Mouse (Mus musculus): ENCODE data around the gene Rreb1. TPM values are rescaled to one million over a fixed set of nuclear protein-coding genes. Genes with fewer than 3 reads are reported as not detected.

Rreb1 gene
- polyA plus RNA-seq, 1 experiment from 2014 or later = 21.2 TPM

DNA sequence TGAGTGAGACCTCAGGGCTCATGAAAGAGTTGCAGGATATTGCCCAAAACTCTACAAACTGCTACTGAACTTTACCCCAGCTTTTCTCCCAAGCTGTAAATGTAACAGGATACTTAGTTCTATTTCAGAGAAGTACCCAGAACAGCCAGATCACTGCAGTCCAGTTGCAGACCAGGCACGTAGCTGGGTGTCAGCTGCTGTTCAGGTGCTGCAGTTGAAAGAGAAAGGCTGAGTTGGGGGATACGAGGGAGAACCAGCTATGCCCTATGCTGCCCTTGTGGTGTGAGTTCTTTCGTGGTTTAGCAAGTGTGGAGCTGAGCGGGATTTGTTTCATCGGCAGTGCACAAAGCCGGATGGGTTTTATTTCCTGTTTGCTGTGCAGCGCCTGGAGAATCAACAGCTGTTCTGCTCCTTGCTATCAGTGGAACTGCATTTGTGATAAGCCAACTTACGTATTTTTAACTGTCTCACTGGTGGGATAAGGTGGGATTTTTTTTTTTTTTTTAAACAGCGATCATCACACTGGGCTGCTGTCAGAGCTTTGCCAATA, 102.5 kb downstream of the Rreb1 start:
- no peak overlapping the region for H3K4me2 ChIP-seq (replicated peaks; ENCODE audit: low read depth, low read length)
- ATAC-seq (ENCODE audit: insufficient number of reproducible peaks, insufficient read depth, low FRiP score, low read depth) = no peak
- no peaks in the 10 kb centered on the region for H3K27me3 ChIP-seq (ENCODE audit: control insufficient read depth, insufficient read depth, low read length)
- H3K9me3 ChIP-seq (ENCODE audit: control insufficient read depth, low read depth, low read length) = no peaks in the 10 kb centered on the region
- no peak overlapping the region for H3K4me3 ChIP-seq (ENCODE audit: low read depth, low read length)
- H3K27ac ChIP-seq (ENCODE audit: low read length) = peak overlapping the region; percentile 79
- H3K36me3 ChIP-seq (ENCODE audit: control insufficient read depth, insufficient read depth, low read length) = no peaks in the 10 kb centered on the region
- WGBS = 36% methylated on average over 9 of the region's 9 CpGs
- H3K4me1 ChIP-seq (ENCODE audit: control insufficient read depth, insufficient read depth, low read length) = peaks cover 51% of the 10 kb centered on the region
- no peak overlapping the region for H3K9ac ChIP-seq (replicated peaks; ENCODE audit: low read depth, low read length)

DNA sequence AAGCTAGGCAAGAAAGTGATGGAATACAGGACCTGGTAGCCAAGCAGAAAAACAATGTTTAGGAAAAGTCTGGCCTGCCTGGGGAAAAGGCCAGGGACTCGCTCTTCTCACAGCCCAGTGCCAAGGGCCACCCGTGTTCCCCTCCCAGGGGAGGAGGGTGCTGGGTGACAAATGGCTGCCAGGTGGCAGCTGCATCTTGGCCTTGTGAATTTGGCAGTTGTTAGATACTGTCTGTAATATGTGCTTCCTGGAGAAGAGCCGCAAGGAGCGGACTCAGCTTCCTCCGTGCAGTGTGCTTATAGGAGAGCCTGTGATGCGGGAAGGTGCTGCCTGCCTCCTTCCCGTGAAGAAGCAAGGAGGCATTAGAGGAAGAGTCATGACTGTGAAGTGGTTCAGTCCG, 104.3 kb downstream of the Rreb1 start:
- H3K4me3 ChIP-seq (ENCODE audit: low read depth, low read length) = no peak overlapping the region
- H3K9me3 ChIP-seq (ENCODE audit: control insufficient read depth, low read depth, low read length) = no peaks in the 10 kb centered on the region
- H3K4me2 ChIP-seq (replicated peaks; ENCODE audit: low read depth, low read length) = 0 out of 2 replicates have a peak overlapping the region, but pooled peaks have one; percentile 7
- H3K4me1 ChIP-seq (ENCODE audit: control insufficient read depth, insufficient read depth, low read length) = peaks cover 44% of the 10 kb centered on the region
- H3K27me3 ChIP-seq (ENCODE audit: control insufficient read depth, insufficient read depth, low read length) = no peaks in the 10 kb centered on the region
- H3K9ac ChIP-seq (replicated peaks; ENCODE audit: low read depth, low read length) = no peak overlapping the region
- no peak for ATAC-seq (ENCODE audit: insufficient number of reproducible peaks, insufficient read depth, low FRiP score, low read depth)
- 59% methylated on average over 8 of the region's 8 CpGs for WGBS
- H3K36me3 ChIP-seq (ENCODE audit: control insufficient read depth, insufficient read depth, low read length) = no peaks in the 10 kb centered on the region
- peak overlapping the region; percentile 44; the same call in 1 of the 2 replicates for H3K27ac ChIP-seq (ENCODE audit: low read length)

DNA sequence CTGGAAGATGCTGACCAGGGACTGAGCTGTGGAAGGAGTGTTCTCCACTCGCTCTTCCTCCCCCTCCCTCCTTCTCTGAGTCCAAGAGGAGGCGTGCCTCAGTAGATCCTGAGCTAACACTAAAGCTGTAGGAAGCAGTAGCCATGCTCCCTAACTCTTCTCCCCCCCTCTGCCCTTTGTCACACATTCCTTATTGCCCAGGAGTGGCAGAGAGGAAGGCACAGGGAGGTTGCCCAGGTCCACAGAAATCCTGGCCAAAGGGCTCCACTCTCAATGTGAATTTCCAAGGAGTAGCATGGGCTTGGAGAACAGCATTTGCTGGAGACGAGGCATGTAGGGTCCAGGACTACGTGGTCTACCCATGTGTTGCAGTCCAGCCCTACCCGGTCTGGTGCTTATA, 104.8 kb downstream of the Rreb1 start:
- H3K4me2 ChIP-seq (replicated peaks; ENCODE audit: low read depth, low read length) = no peak overlapping the region
- no peaks in the 10 kb centered on the region for H3K9me3 ChIP-seq (ENCODE audit: control insufficient read depth, low read depth, low read length)
- H3K36me3 ChIP-seq (ENCODE audit: control insufficient read depth, insufficient read depth, low read length) = no peaks in the 10 kb centered on the region; the same call in 1 of the 2 replicates
- ATAC-seq (ENCODE audit: insufficient number of reproducible peaks, insufficient read depth, low FRiP score, low read depth) = no peak
- no peaks in the 10 kb centered on the region for H3K27me3 ChIP-seq (ENCODE audit: control insufficient read depth, insufficient read depth, low read length)
- H3K9ac ChIP-seq (replicated peaks; ENCODE audit: low read depth, low read length) = no peak overlapping the region
- WGBS = 81% methylated on average over 5 of the region's 5 CpGs
- H3K4me3 ChIP-seq (ENCODE audit: low read depth, low read length) = no peak overlapping the region
- no peak overlapping the region for H3K27ac ChIP-seq (ENCODE audit: low read length)
- peaks cover 44% of the 10 kb centered on the region for H3K4me1 ChIP-seq (ENCODE audit: control insufficient read depth, insufficient read depth, low read length)

DNA sequence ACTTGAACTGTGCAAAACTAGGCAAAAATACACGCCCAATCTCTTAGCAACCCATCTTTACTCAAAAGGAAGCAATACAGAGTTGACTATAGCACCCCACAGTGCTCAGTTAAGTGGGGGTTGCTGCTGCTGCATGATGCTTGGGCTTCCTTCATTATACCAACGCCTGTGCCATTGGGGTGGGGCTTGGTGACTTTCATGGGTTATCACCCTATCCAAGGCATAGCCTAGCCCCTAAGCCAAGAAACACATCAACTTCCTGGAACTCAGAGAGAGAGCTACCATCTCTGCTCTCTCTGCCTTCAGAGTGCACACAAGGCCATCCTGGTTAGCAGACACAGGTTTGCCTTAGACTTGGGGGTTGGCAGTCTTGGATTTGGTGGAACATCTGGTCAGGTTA, 107.2 kb downstream of the Rreb1 start:
- H3K27me3 ChIP-seq (ENCODE audit: control insufficient read depth, insufficient read depth, low read length) = no peaks in the 10 kb centered on the region
- H3K4me2 ChIP-seq (replicated peaks; ENCODE audit: low read depth, low read length) = no peak overlapping the region
- no peaks in the 10 kb centered on the region for H3K9me3 ChIP-seq (ENCODE audit: control insufficient read depth, low read depth, low read length)
- no peak overlapping the region for H3K9ac ChIP-seq (replicated peaks; ENCODE audit: low read depth, low read length)
- no peak overlapping the region for H3K4me3 ChIP-seq (ENCODE audit: low read depth, low read length)
- no peaks in the 10 kb centered on the region; the same call in 1 of the 2 replicates for H3K36me3 ChIP-seq (ENCODE audit: control insufficient read depth, insufficient read depth, low read length)
- no peak overlapping the region for H3K27ac ChIP-seq (ENCODE audit: low read length)
- WGBS = 88% methylated on average over 2 of the region's 2 CpGs
- no peak for ATAC-seq (ENCODE audit: insufficient number of reproducible peaks, insufficient read depth, low FRiP score, low read depth)
- peaks cover 36% of the 10 kb centered on the region for H3K4me1 ChIP-seq (ENCODE audit: control insufficient read depth, insufficient read depth, low read length)

DNA sequence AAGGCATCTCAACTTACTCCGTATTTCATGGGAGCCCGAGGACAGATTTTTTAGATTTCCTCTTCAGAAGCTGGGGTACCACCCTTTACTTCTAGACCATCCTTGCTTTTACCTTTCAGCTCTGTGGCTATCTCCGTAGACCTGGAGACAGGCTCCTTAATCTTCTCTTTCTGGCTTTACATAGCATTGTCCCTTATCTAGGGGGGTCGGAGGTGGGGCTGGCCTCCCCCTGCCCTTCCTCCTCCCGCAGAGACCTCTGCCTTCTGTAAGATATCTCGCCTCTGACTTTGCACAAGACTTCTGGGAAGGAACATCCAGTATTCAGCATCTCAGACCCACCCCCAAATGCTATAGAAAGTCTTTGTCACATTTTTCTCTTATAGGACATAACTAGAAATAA, 107.8 kb downstream of the Rreb1 start:
- H3K4me3 ChIP-seq (ENCODE audit: low read depth, low read length) = no peak overlapping the region
- H3K27me3 ChIP-seq (ENCODE audit: control insufficient read depth, insufficient read depth, low read length) = no peaks in the 10 kb centered on the region
- no peak overlapping the region for H3K9ac ChIP-seq (replicated peaks; ENCODE audit: low read depth, low read length)
- peaks cover 30% of the 10 kb centered on the region for H3K4me1 ChIP-seq (ENCODE audit: control insufficient read depth, insufficient read depth, low read length)
- WGBS = 76% methylated on average over 6 of the region's 6 CpGs
- H3K9me3 ChIP-seq (ENCODE audit: control insufficient read depth, low read depth, low read length) = no peaks in the 10 kb centered on the region
- ATAC-seq (ENCODE audit: insufficient number of reproducible peaks, insufficient read depth, low FRiP score, low read depth) = no peak
- no peak overlapping the region for H3K4me2 ChIP-seq (replicated peaks; ENCODE audit: low read depth, low read length)
- H3K36me3 ChIP-seq (ENCODE audit: control insufficient read depth, insufficient read depth, low read length) = no peaks in the 10 kb centered on the region; the same call in 1 of the 2 replicates
- H3K27ac ChIP-seq (ENCODE audit: low read length) = no peak overlapping the region

DNA sequence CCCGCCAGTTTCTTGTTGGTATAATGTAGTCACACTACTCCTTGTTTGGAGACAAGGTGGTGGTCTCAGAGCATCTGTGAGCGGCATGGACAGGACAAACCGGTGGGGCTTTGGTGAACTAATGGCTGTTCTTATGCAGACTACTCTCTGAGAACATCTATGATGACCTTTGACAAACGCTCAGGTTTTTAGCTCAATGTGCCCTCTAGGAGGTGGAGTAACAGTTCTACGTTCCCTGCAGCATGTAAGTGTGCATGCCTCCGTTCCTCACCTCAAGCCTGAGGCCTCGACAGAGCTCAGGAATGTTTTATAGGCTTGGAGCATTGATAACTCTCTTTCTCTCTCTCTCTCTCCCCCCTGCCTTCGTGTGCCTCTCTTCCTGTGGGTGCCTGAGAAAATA, 116.6 kb downstream of the Rreb1 start:
- H3K9ac ChIP-seq (replicated peaks; ENCODE audit: low read depth, low read length) = no peak overlapping the region
- H3K36me3 ChIP-seq (ENCODE audit: control insufficient read depth, insufficient read depth, low read length) = peaks cover 38% of the 10 kb centered on the region
- H3K27ac ChIP-seq (ENCODE audit: low read length) = peak overlapping the region; percentile 61; the same call in 1 of the 2 replicates
- no peak overlapping the region for H3K4me2 ChIP-seq (replicated peaks; ENCODE audit: low read depth, low read length)
- no peak for ATAC-seq (ENCODE audit: insufficient number of reproducible peaks, insufficient read depth, low FRiP score, low read depth)
- 75% methylated on average over 8 of the region's 8 CpGs for WGBS
- H3K4me3 ChIP-seq (ENCODE audit: low read depth, low read length) = no peak overlapping the region
- H3K9me3 ChIP-seq (ENCODE audit: control insufficient read depth, low read depth, low read length) = no peaks in the 10 kb centered on the region
- H3K27me3 ChIP-seq (ENCODE audit: control insufficient read depth, insufficient read depth, low read length) = no peaks in the 10 kb centered on the region
- H3K4me1 ChIP-seq (ENCODE audit: control insufficient read depth, insufficient read depth, low read length) = 0 out of 2 replicates have a peak, but pooled peaks cover 4% of the 10 kb centered on the region

DNA sequence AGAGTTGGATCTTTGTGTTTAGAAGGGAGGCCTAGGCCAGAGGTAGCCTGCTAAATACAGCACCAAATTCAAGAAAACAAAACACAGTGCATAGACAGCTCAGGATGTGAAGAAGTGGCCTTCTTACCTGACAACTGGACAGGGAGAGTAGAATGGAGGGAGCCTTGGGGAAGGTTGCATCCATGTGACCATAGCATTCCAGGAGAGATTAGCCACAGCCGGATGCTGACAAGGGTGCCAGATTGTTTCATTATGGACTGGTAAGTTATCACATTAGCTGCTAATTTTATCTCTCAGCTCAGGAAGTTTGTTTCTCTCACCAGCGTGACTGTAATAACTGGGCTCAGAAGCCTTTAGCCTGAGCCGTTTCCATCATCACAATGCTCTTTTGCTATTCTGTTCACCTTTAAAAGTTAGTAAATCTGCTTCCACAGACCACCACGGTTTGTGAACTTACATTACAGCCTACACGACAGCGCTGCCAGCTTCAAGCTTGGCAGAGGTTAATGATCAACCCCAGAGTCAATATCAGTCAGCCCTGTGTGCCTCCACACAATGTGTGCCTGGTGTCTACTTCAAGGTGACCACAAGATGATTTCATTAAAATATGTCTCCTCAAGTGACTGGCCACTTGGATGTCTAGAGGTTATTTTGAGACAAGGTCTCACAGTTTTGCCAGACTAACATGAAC, 117.5 kb downstream of the Rreb1 start:
- H3K9me3 ChIP-seq (ENCODE audit: control insufficient read depth, low read depth, low read length) = no peaks in the 10 kb centered on the region
- H3K4me3 ChIP-seq (ENCODE audit: low read depth, low read length) = no peak overlapping the region
- no peaks in the 10 kb centered on the region for H3K27me3 ChIP-seq (ENCODE audit: control insufficient read depth, insufficient read depth, low read length)
- 58% methylated on average over 6 of the region's 6 CpGs for WGBS
- ATAC-seq (ENCODE audit: insufficient number of reproducible peaks, insufficient read depth, low FRiP score, low read depth) = peak; percentile 85
- H3K36me3 ChIP-seq (ENCODE audit: control insufficient read depth, insufficient read depth, low read length) = peaks cover 46% of the 10 kb centered on the region
- H3K4me1 ChIP-seq (ENCODE audit: control insufficient read depth, insufficient read depth, low read length) = no peaks in the 10 kb centered on the region
- no peak overlapping the region for H3K9ac ChIP-seq (replicated peaks; ENCODE audit: low read depth, low read length)
- H3K4me2 ChIP-seq (replicated peaks; ENCODE audit: low read depth, low read length) = no peak overlapping the region
- peak overlapping the region; percentile 61; the same call in 1 of the 2 replicates for H3K27ac ChIP-seq (ENCODE audit: low read length)

DNA sequence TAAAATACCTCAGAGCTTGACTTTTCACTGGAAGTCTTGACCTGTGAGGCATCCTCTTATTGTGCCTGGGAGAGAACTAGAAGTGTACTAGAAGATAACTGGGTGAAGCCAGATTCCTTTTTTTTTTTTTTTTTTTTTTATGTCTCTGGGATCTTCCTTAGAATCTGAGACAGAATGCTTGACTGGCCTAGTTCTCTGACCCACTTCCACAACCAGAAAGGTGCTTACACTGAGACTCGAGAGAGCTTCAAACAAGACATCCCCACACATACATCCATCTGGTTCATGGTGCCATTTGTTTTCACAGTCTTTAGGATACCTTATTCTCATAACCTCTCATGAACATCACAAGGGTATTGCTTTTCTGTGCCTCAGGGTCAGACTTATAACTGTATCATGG, 118.2 kb downstream of the Rreb1 start:
- ATAC-seq (ENCODE audit: insufficient number of reproducible peaks, insufficient read depth, low FRiP score, low read depth) = no peak
- Histone ChIP-seq H3K4me2 (replicated peaks; ENCODE audit: low read depth, low read length) (no peak overlapping the region), H3K27me3 (ENCODE audit: control insufficient read depth, insufficient read depth, low read length) (no peaks in the 10 kb centered on the region), H3K9ac (replicated peaks; ENCODE audit: low read depth, low read length) (no peak overlapping the region), H3K4me1 (ENCODE audit: control insufficient read depth, insufficient read depth, low read length) (no peaks in the 10 kb centered on the region), H3K9me3 (ENCODE audit: control insufficient read depth, low read depth, low read length) (no peaks in the 10 kb centered on the region), H3K27ac (ENCODE audit: low read length) (no peak overlapping the region), H3K36me3 (ENCODE audit: control insufficient read depth, insufficient read depth, low read length) (peaks cover 54% of the 10 kb centered on the region), H3K4me3 (ENCODE audit: low read depth, low read length) (no peak overlapping the region)
- 86% methylated on average over 1 of the region's 1 CpGs for WGBS

Data from stomach, embryonic 14.5 days (tissue).